In genomic region chrX:101162532-101162931, GRCm38 (mm10) we compare ENCODE assay signal across 23 mouse cellular contexts. TPM values are rescaled to one million over a fixed set of nuclear protein-coding genes. Genes with fewer than 3 reads are reported as not detected.
A peak's percentile ranks its signal among the peaks of the same experiment; 100 is the strongest.
DNase-seq lines count a peak whose midpoint lies in the region; ATAC-seq and TF ChIP-seq lines count a peak whose summit lies in the region.
"Had no signal": no experiment of that assay in that cellular context is flagged by ENCODE, and none has a peak within 500 bp of the region (broad histone marks: within the 10 kb centered on the region; RNA-seq: fewer than 3 reads in every experiment).

No protein-coding gene starts in this region.

- no peak for TF ChIP-seq CTCF in heart, adult 2 months (IDR thresholded peaks at IDR 0.05)

- intact Hi-C loops in heart, adult 2 months (cut with DNase I): no loop called here

- H3K4me1 ChIP-seq in heart, adult 2 months (ENCODE audit: control insufficient read depth, insufficient read depth, low read length): no peaks in the 10 kb centered on the region
- H3K4me1 ChIP-seq: embryonic facial prominence, embryonic 13.5 days; hindbrain, embryonic 15.5 days; limb, embryonic 12.5 days; liver, embryonic 12.5 days; neural tube, embryonic 12.5 days had no signal

- no peaks in the 10 kb centered on the region for H3K27me3 ChIP-seq in heart, adult 2 months (ENCODE audit: control insufficient read depth, insufficient read depth, low read length)
- H3K27me3 ChIP-seq: hindbrain, embryonic 15.5 days; limb, embryonic 12.5 days; liver, embryonic 12.5 days; neural tube, embryonic 12.5 days had no signal

- DNase-seq in adipocyte (ENCODE audit: low spot score): peak; percentile 12
- peak; percentile 65 for DNase-seq in brain, adult 2 months (ENCODE audit: low read depth, low spot score)
- peak; percentile 57 for DNase-seq in cerebellum, adult 9-10 months
- no peak for DNase-seq in heart, adult 9 months (ENCODE audit: low spot score in 2 of 2)
- DNase-seq in heart, adult 2 months: no peak
- no peak for DNase-seq in thymus, adult 18-20 months
- no peak for DNase-seq in gastrocnemius, adult 18-20 months (ENCODE audit: low spot score)
- DNase-seq: embryo, embryonic 11 days; gastrocnemius, postnatal 25 days; heart, postnatal 4 days; kidney, adult 8-10 months; kidney, postnatal 10 days; lung, adult 18-20 months; midbrain, embryonic 14.5 days; right cerebral cortex, postnatal 25 days had no signal

- peak; percentile 72 for ATAC-seq in granulocyte monocyte progenitor cell, adult 5-6 weeks (replicated peaks; ENCODE audit: poor library complexity, severe bottlenecking)
- ATAC-seq: forebrain, embryonic 14.5 days; liver, embryonic 12.5 days had no signal

- TF ChIP-seq EP300 in heart, adult 2 months (IDR thresholded peaks at IDR 0.05; ENCODE audit: insufficient read depth, low read depth, low read length): no peak

- no peak overlapping the region for H3K9ac ChIP-seq in heart, adult 2 months (ENCODE audit: low read depth, low read length)
- H3K9ac ChIP-seq: embryonic facial prominence, embryonic 13.5 days; hindbrain, embryonic 15.5 days; limb, embryonic 12.5 days; liver, embryonic 12.5 days; neural tube, embryonic 12.5 days had no signal

- WGBS in heart, adult 2 months: 81% methylated on average over 3 of the region's 3 CpGs

- H3K79me2 ChIP-seq in heart, adult 2 months (replicated peaks; ENCODE audit: control insufficient read depth, insufficient read depth, low read length): no peaks in the 10 kb centered on the region

- H3K36me3 ChIP-seq in heart, adult 2 months (ENCODE audit: control insufficient read depth, insufficient read depth, low read length): no peaks in the 10 kb centered on the region
- H3K36me3 ChIP-seq: embryonic facial prominence, embryonic 13.5 days; hindbrain, embryonic 15.5 days; limb, embryonic 12.5 days; liver, embryonic 12.5 days; neural tube, embryonic 12.5 days had no signal

- TF ChIP-seq POLR2A in heart, adult 2 months (IDR thresholded peaks at IDR 0.05; ENCODE audit: insufficient read depth, low read depth, low read length): no peak

- H3K4me3 ChIP-seq in heart, adult 2 months: no peak overlapping the region
- H3K4me3 ChIP-seq: embryonic facial prominence, embryonic 13.5 days; hindbrain, embryonic 15.5 days; layer of hippocampus, adult 2 months; limb, embryonic 12.5 days; liver, embryonic 12.5 days; neural tube, embryonic 12.5 days had no signal

- H3K27ac ChIP-seq in heart, adult 2 months: no peak overlapping the region
- H3K27ac ChIP-seq: embryonic facial prominence, embryonic 13.5 days; hindbrain, embryonic 15.5 days; layer of hippocampus, adult 2 months; limb, embryonic 12.5 days; liver, embryonic 12.5 days; neural tube, embryonic 12.5 days had no signal

RNA-seq across cellular contexts. Expression of gene Snx12, which starts 59.8 kb away (rescaled TPM):
- total RNA-seq in granulocyte monocyte progenitor cell, adult 5-6 weeks (2014; fragmentation: Nextera tagmentation): 50.9 and 62.8 TPM in 2 replicates
- 62.9 and 66.1 TPM in 2 replicates for total RNA-seq in granulocyte monocyte progenitor cell, adult 5-6 weeks (2017)
- 10 to 100 TPM; 36.0 to 37.3 TPM for total RNA-seq in heart, adult 2 months (2021)
- 16.6 and 22.3 TPM in 2 replicates for polyA plus RNA-seq in heart, adult 2 months (2012; rRNA removed)
- 10 to 100 TPM; 27.9 to 31.1 TPM for total RNA-seq in gastrocnemius, adult 18-20 months (2021)

Comparison
In these comparisons a context has a peak if more than half of its experiments do, and no peak if none do; other contexts are left out.
1. DNase-seq: peak in adipocyte (single experiment), brain, adult 2 months (single experiment) and cerebellum, adult 9-10 months (single experiment); none in heart, adult 9 months (0 of 2), heart, adult 2 months (0 of 2), thymus, adult 18-20 months (0 of 2) and gastrocnemius, adult 18-20 months (single experiment).